Mouse (Mus musculus) heart, postnatal 25 days (tissue): Measurements from ENCODE around the gene Prox2. TPM values are rescaled to one million over a fixed set of nuclear protein-coding genes. Genes with fewer than 3 reads are reported as not detected.
"Not testable (repeated sequence)": the region's sequence is repeated elsewhere in the genome, so short reads cannot be mapped to it uniquely, and the experiment has no call there.

Experiments
- DNase-seq: peaks from one replicate; pipeline ENCODE4 v3.0.0; 2022; ENCODE audit warnings: low spot score
- intact Hi-C: fragments of 180-260 bp; cut with DNase I; formaldehyde crosslinking; loops from one replicate; pipeline ENCODE4 v1.15.1; 2025
- total RNA-seq, 2 experiments: library from RNA; stranded (reverse); gene quantifications; 2 replicates each; pipeline ENCODE4 v1.2.3; 2021

Gene Prox2
- 1 to 10 TPM; 1.5 to 1.8 TPM for total RNA-seq

GRCm38 (mm10) chr12:85110698-85111592, at the start of gene Prox2, which contains the start of gene Dlst:
Gene Prox2 (minus strand): TSS chr12:85110759.
Gene Dlst (plus strand): TSS chr12:85110833.
- peak; percentile 79 for DNase-seq
- intact Hi-C loops, result no loop called here

GRCm38 (mm10) chr12:85159592-85159991, 49.0 kb upstream of the Prox2 start:
- intact Hi-C loops, result no loop called here
- DNase-seq, result peak; percentile 60

GRCm38 (mm10) chr12:85158801-85159200, 48.2 kb upstream of the Prox2 start:
- intact Hi-C loops, result no loop called here
- DNase-seq, result no peak

- no peak for DNase-seq
- intact Hi-C loops, result no loop called here
Observed at GRCm38 (mm10) chr12:85157797-85158460, 47.4 kb upstream of the Prox2 start.

GRCm38 (mm10) chr12:85156324-85156723, 45.8 kb upstream of the Prox2 start:
- no peak for DNase-seq
- intact Hi-C loops, result no loop called here

- intact Hi-C loops, result no loop called here
- no peak for DNase-seq
Observed at GRCm38 (mm10) chr12:85153011-85153410, 42.5 kb upstream of the Prox2 start.

- intact Hi-C loops, result no loop called here
- DNase-seq, result no peak
Observed at GRCm38 (mm10) chr12:85151002-85151774, 40.6 kb upstream of the Prox2 start, which contains the start of gene Rps6kl1. Gene Rps6kl1 (minus strand): TSS chr12:85151264.

- intact Hi-C loops, result no loop called here
- DNase-seq, result no peak
Observed at GRCm38 (mm10) chr12:85150321-85151001, 39.9 kb upstream of the Prox2 start.

- intact Hi-C loops, result no loop called here
- DNase-seq, result no peak
Observed at GRCm38 (mm10) chr12:85146881-85147280, 36.3 kb upstream of the Prox2 start.

GRCm38 (mm10) chr12:85146355-85146754, 35.8 kb upstream of the Prox2 start:
- intact Hi-C loops, result no loop called here
- no peak for DNase-seq

GRCm38 (mm10) chr12:85145630-85146029, 35.1 kb upstream of the Prox2 start:
- intact Hi-C loops, result no loop called here
- DNase-seq, result peak; percentile 58

GRCm38 (mm10) chr12:85144821-85145220, 34.3 kb upstream of the Prox2 start:
- intact Hi-C loops, result loop anchor here (5.0 kb wide), 1 partner anchor 53 kb away; no protein-coding TSS in a partner anchor
- no peak for DNase-seq

- intact Hi-C loops, result loop anchor here (5.0 kb wide), 1 partner anchor 52 kb away; no protein-coding TSS in a partner anchor
- DNase-seq, result not testable (repeated sequence)
Observed at GRCm38 (mm10) chr12:85144276-85144675, 33.7 kb upstream of the Prox2 start.

GRCm38 (mm10) chr12:85142803-85143202, 32.2 kb upstream of the Prox2 start:
- DNase-seq, result peak; percentile 53
- intact Hi-C loops, result loop anchor here (1.0 to 5.0 kb wide), 3 partner anchors 26 to 162 kb away; no protein-coding TSS in a partner anchor

GRCm38 (mm10) chr12:85141096-85141495, 30.5 kb upstream of the Prox2 start:
- intact Hi-C loops, result loop anchor here (5.0 kb wide), 1 partner anchor 49 kb away; no protein-coding TSS in a partner anchor
- DNase-seq, result no peak

GRCm38 (mm10) chr12:85140036-85140701, 29.6 kb upstream of the Prox2 start:
- intact Hi-C loops, result loop anchor here (5.0 kb wide), 1 partner anchor 48 kb away; no protein-coding TSS in a partner anchor
- no peak for DNase-seq

- DNase-seq, result no peak
- intact Hi-C loops, result no loop called here
Observed at GRCm38 (mm10) chr12:85136627-85137026, 26.1 kb upstream of the Prox2 start.

GRCm38 (mm10) chr12:85135513-85136470, 25.2 kb upstream of the Prox2 start:
- intact Hi-C loops, result no loop called here
- DNase-seq, result no peak
